Mouse (Mus musculus) thymus, postnatal 10 days (tissue): ENCODE results near the gene Mtfr2.

Experiments used
- DNase-seq, 2 experiments: peaks; one replicate each; pipeline ENCODE4 v3.0.0; 2021; ENCODE audit warnings: low spot score in 2 of 2

Mtfr2 gene

DNA sequence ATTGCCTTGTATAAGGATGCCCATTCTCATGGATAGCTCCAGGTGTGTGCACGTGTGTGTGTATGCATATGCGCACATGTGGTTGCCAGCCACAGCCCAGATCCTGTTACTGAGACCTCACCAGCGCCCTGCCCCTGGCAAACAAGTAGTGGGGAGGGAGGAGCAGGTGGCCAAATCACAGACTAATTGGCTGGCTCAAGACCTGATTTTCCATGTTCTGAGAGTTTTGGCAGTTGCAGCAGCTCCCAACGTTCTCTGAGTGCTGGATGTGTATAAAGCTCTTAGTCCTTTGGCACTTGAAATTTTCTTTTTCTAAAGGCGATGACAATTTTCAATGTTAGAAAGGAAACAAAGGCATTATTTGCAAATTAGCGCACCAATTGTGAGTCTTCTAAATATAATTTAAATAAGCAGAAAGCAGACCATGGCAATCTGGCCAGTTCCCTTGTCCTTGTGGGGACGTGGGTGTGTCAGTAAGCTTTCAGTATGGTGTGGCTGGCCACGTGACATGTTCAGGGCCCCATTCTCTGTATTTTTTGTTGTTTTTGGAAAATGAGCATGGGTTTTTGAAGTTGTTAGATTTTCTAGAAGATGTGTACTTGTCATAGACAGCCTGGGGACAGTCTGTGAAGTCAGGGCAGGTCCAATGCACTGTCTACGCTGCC is 31.6 kb downstream of the Mtfr2 start:
- no peak for DNase-seq

DNA sequence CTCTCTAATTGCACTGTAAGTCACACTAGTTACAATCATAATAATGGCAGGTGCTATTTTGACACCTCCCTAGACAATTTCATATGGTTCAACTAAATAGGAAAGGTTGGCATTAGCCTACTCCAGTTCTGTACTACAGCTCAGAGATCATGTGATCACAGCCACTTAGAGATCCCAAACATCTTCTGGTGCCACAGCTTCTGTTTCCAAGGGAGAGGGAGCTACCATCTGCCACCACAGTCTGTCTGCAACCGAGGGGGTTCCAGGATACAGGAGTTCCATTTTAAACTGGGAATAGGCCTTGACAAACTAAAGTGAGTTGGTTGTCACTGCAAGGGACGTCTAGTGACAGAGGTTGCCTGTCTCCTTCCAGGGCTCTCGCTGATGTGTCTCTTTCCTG is 33.2 kb downstream of the Mtfr2 start:
- DNase-seq, result no peak

DNA sequence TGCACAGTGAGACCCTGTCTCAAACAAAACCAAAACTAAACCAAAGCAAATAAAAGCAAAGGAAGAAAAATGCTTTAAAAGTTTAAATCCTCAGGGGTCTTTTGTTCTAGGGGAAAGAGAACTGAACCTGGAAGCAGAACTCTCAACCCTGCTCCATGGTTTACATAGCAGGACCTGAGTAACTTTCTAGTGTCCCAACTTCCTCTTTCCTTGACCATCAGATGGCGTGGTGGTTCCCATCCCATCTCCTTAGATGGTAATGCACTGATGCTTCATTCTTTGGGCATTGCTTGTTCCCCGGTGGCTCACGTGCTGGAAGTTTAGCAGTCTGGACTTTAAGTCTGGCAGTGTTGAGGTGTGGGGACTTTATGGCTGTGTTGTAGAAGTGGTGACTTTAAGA is 33.8 kb downstream of the Mtfr2 start:
- DNase-seq, result no peak

DNA sequence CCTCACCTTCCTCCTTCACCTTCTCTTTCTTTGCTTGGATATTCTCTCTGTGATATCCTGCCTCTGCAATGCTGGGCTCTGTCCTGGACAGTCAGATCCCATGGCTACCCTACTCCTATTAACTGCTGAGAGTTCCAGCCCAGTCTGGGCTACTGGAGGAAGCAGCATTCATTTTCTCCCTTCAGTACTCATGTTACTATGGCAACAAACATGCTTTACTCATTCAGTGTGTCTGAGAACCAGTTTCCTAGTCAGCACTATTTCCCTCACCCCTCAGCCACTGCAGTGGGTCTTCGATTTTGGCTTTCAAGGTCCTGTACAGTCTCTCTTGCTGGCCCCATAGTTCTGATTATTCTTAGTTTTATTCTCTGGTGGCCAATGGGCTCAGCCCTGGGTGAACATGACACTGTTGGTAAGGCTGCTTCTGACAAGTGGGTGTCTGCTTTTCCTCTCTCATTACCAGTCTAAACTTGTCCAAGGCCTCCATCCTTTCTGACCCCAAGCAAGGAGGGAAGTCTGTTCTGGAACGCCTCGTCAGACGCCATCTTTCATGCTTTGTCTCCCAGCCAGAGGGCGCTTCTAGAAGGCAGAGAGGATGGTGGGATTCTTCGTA is 35.3 kb downstream of the Mtfr2 start:
- no peak for DNase-seq

DNA sequence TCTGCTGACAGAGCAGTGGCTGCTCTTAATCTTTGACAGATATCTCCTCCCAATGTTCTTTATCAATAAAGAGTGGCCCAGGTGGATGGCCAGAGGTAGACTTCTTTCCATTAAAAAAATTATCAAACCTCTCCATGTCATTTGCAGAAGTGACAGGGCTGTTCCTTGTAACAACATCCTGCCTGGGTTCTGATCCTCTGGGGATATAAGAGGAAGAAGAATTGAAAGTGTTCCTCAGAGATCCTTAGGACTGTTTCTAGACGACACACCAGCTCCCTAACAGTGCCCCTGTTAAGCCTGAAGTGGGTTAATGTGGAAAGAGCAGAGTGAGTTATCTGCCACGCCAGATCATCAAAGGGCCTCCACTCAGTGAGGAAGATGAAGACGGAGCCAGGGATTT is 43.0 kb downstream of the Mtfr2 start:
- no peak for DNase-seq

DNA sequence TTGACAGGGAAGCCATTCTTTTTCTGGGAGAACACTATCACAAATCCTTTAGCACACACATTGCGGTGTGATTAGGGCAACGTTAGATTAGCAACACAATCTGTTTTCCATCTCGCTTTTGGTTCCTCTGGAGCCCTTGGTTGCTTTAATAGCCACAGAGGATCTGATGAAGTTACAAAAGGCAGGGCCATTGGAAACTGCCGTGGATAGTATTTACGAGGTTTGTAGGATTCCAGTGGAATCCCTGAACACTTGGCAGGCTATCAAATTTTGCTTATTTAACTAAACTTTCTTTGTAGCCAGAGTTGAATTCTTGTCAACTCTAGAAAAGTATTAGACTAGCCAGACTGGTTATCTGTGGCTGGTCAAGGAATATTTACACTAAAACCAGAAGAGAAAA is 47.2 kb downstream of the Mtfr2 start:
- no peak for DNase-seq

DNA sequence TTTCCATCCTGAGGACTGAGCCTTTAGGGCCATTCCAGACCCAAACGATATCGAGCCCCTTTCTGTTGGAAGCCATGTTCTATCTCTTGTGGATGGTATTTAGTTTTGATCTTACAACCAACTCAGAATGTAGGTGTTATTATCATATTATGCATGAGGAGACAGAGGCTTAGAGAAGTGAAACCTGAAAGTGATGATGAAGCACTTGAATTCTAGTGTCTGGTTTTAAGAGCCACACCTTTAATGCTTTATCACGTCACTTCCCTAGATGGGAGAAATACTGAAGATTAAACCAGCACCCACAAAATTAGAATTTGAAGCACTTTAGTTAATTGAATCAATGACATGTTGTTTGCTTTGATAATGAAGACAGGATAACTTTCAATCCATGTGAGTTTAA is 48.2 kb downstream of the Mtfr2 start:
- DNase-seq, result no peak

DNA sequence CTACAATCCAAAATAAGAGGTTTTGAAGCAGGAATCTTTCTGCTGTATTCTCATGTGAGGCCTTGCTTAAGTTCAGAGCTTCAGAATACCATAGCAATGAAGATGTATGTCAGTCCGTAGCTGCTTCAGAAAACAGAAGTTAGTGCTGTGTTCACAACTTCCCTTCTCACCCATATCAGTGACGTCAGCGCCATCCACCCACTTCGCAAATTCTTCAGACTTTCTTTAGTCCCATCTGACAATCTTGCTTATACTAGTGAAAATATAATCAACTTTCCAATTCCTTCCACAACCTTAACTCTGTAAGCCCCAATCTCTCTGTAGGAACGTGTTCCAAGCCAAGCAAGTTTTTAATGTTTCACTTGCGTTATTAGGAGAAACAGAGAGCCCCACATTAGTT is 50.7 kb downstream of the Mtfr2 start:
- no peak for DNase-seq

DNA sequence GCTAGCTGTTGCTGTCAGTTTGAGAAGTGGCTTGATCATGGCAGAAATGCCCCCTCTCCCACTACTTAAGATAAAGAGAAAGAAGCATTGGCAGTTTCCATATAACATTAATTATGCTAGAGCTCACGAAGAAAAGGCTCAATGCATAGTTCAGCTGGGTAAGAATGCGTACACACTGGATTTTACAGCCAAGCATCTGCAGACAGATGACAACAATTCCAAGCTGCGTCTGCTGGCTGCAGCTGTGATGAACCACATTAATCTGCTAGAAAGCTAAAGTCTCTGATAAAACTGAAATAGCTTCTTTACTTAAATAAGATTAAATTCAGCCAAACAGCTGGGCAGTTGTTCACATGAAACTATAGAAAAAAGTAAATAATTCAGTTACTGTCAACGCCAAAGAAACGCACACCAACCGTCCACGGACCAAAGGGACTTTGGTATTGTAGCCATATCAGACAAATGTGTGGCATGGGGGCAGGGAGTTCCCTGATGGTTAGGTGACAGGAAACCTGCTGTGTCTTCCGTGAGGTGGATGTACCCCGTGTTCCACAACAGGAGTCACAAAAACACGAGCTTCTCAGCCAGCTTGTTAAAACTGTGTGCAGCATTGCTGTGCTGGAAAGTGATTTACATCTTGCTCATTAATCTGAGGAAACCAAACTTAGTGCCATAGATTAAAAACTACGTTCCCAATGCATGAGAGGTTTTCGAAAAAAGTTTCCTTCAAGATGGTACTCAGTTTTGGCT is 51.2 kb downstream of the Mtfr2 start:
- DNase-seq, result no peak

DNA sequence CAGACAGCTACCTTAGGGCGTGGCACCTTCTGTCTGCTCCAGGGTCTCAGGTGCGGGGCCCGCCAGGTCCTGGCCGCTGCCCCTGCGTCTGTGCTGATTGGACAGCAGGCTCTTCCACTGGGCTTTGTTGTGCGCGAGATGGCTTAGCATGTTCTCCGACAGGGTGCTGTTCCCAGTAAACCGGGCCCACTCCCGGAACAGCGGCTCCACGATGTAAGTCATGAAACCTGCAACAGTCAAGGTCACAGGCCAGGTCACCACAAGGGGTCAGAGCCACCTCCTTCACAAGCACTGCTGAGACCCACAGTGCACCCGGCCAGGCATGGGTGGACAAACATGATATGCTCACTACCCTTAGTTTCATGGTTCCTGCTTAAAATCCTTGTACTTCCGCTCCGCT is 52.8 kb downstream of the Mtfr2 start:
- no peak for DNase-seq

DNA sequence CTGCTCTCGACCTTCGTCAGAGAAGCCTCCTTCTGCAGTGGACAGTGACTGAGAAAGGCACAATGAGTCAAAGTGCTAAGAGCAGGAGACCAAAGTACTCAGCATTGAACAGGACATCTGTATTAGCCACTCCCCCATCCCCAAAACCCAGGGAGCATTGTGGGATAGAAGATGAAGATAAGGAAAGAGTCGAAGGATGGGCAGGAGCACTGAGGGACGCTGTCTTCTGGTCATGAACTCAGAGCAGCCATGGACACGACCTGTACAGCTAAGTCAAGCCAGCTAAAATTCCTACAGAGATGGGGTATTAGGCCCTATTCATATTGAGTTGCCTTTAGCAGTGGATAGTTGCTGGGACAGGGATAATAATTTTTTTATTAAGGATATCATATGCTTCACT is 55.4 kb downstream of the Mtfr2 start:
- no peak for DNase-seq

DNA sequence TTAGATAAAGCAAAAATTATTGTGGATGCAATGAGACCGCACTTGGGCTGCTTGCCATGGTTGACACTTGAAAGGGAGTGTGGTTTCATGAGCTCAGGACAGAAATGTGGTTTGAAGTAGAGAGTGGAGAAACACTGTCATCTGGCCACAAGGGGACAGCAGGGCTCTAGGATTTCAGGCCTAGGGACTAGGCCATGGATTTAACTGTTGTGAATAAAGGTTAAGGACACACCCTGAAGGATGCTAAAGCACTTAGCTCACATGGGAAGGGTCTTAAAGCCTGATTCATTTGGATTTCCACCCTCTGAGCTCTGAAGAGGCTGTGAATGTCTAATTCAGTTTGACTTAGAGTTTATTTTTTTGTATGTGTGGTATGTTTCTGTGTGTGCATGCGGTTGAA is 57.9 kb downstream of the Mtfr2 start:
- DNase-seq, result no peak

DNA sequence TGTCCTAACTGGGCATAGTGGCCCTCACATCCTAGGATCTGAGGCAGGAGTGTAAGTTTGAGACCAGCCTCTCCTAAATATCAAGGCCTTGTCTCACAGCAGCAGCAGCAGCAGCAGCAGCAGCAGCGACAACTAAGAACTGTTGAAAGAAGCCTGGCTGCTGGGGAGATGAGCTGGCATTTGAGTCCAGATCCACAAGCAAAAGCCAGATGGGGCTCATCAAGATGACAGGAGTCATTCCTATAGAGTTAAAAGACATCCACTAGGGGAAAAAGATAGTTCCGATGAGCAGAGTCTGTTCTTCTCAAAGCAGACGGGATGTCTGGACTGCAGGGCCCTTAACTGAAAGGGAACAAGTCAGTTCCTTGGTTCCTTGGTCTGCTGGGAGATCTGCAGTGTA is 60.8 kb downstream of the Mtfr2 start:
- DNase-seq, result no peak

DNA sequence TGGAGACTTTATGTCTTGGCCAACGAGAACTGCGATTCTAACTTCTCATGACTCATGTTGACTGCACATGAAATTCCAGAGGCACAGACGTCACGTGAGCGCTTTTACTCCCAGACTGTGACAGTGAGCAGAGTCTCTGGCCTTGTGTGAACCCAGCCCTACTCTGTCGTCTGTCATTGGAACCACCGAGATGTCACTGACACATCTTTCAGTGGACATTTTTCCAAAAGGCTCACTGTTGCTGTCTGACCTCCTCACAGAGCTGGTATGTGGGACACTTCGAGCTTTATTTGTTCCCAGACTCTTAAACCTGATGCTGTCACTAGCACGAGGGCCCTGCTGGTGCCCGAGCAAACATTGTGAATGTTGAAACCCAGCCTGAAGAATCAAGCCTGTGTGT is 61.6 kb downstream of the Mtfr2 start:
- DNase-seq, result no peak
